Mouse (Mus musculus) layer of hippocampus, adult 9-10 months (tissue): ENCODE measurements around the gene Ifitm1.
"Not testable (repeated sequence)": the region's sequence is repeated elsewhere in the genome, so short reads cannot be mapped to it uniquely, and the experiment has no call there.

ENCODE experiments used
- DNase-seq: peaks from one replicate; pipeline ENCODE4 v3.0.0; 2022; ENCODE audit warnings: low spot score

Ifitm1 gene

GRCm38 (mm10) chr7:141016707-141017697 is 50.0 kb downstream of the Ifitm1 start:
- DNase-seq = no peak

- not testable (repeated sequence) for DNase-seq
Measured at GRCm38 (mm10) chr7:141017824-141018223, 50.8 kb downstream of the Ifitm1 start, which contains the start of gene Ifitm6. Gene Ifitm6, minus strand, starts transcription at chr7:141017924.

GRCm38 (mm10) chr7:141019028-141019427 is 52.0 kb downstream of the Ifitm1 start:
- DNase-seq = no peak
